Mouse (Mus musculus) megakaryocyte, embryonic 14.5 days (primary cell): ENCODE results near the gene Zranb3.

ENCODE experiments used
- FLI1 ChIP-seq: IDR thresholded peaks from 2 replicates; pipeline ENCODE4 v1.6.1; 2012; ENCODE audit warnings: low read length, inconsistent platforms, mixed read lengths
- GATA1 ChIP-seq: IDR thresholded peaks from 3 replicates; pipeline ENCODE4 v1.6.1; 2012; ENCODE audit warnings: mixed read lengths, low read length, inconsistent platforms, borderline replicate concordance

DNA sequence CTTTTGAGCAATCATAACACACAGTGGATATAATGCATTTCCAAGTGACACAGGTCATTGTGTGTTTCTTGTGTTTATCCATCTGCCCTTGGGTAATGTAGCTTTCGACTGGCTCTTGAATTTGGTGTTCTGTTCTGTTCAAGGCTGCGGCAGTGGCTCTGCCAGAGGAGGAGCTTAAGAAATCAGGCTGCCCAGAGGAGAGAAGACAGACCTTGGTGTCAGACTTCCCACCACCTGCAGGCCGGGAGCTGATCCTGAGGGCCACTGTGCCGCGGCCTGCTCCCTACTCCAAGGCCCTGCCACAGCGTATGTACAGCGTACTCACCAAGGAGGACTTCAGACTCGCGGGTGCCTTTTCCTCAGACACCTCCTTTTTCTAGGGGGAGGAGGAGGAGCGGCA lies 160.6 kb downstream of the Zranb3 start:
- TF ChIP-seq GATA1 (no peak), FLI1 (no peak)
